Mouse (Mus musculus): ENCODE results near the gene Dolpp1. TPM values are rescaled to one million over a fixed set of nuclear protein-coding genes. Genes with fewer than 3 reads are reported as not detected.

The Dolpp1 gene
- total and polyA plus RNA-seq, 2 experiments from 2014 or later = 44.7 to 92.4 TPM

GRCm38 (mm10) chr2:30363773-30364650 is 28.0 kb upstream of the Dolpp1 start, which contains the start of gene Miga2:
TSS of gene Miga2 (plus strand) at chr2:30364233.
- peak within 1 kb of the TSS; percentile 64 for H3K4me3 ChIP-seq (ENCODE audit: low read depth, low read length)
- WGBS = under 1% methylated on average over 54 of the region's 54 CpGs

GRCm38 (mm10) chr2:30365281-30366069 is 26.6 kb upstream of the Dolpp1 start:
- H3K9me3 ChIP-seq (ENCODE audit: low read length) = no peaks in the 10 kb centered on the region
- H3K27ac ChIP-seq (ENCODE audit: low read depth, low read length) = no peak overlapping the region
- TF ChIP-seq CTCF (IDR thresholded peaks at IDR 0.05; ENCODE audit: low read depth) = no peak
- peaks cover 6% of the 10 kb centered on the region for H3K4me1 ChIP-seq (ENCODE audit: insufficient read depth)
- H3K27me3 ChIP-seq (ENCODE audit: insufficient read depth, low read length) = no peaks in the 10 kb centered on the region
- WGBS = 87% methylated on average over 2 of the region's 2 CpGs
- no peak overlapping the region for H3K4me3 ChIP-seq (ENCODE audit: low read depth, low read length)
- H3K36me3 ChIP-seq (ENCODE audit: insufficient read depth) = peaks cover 34% of the 10 kb centered on the region
- DNase-seq (no peak), ATAC-seq (no peak)
- H3K4me2 ChIP-seq (ENCODE audit: low read depth) = peak overlapping the region; percentile 91
- peak overlapping the region; percentile 65 for H3K9ac ChIP-seq

More at GRCm38 (mm10) chr2:30363773-30364650, 28.0 kb upstream of the Dolpp1 start, which contains the start of gene Miga2:
- Histone ChIP-seq H3K36me3 (ENCODE audit: insufficient read depth) (peaks cover 19% of the 10 kb centered on the region), H3K4me1 (ENCODE audit: insufficient read depth) (peaks cover 6% of the 10 kb centered on the region), H3K27ac (ENCODE audit: low read depth, low read length) (0 out of 2 replicates have a peak within 1 kb of the TSS, but pooled peaks have one; percentile 6), H3K27me3 (ENCODE audit: insufficient read depth, low read length) (no peaks in the 10 kb centered on the region), H3K4me2 (ENCODE audit: low read depth) (peak within 1 kb of the TSS; percentile 91), H3K9ac (peak within 1 kb of the TSS; percentile 65), H3K9me3 (ENCODE audit: low read length) (no peaks in the 10 kb centered on the region)
- ATAC-seq = peak; percentile 99
- peak; percentile 99 for DNase-seq
- no peak for TF ChIP-seq CTCF (IDR thresholded peaks at IDR 0.05; ENCODE audit: low read depth)

- 67% methylated on average over 5 of the region's 5 CpGs for WGBS
- DNase-seq (no peak), ATAC-seq (no peak)
These were observed 25.9 kb upstream of the Dolpp1 start for GRCm38 (mm10) chr2:30366203-30366602.

GRCm38 (mm10) chr2:30371544-30371943 is 20.5 kb upstream of the Dolpp1 start:
- Histone ChIP-seq H3K4me3 (ENCODE audit: low read depth, low read length) (no peak overlapping the region), H3K4me2 (ENCODE audit: low read depth) (no peak overlapping the region), H3K36me3 (ENCODE audit: insufficient read depth) (peaks cover 77% of the 10 kb centered on the region), H3K9me3 (ENCODE audit: low read length) (no peaks in the 10 kb centered on the region), H3K27me3 (ENCODE audit: insufficient read depth, low read length) (no peaks in the 10 kb centered on the region), H3K27ac (ENCODE audit: low read depth, low read length) (no peak overlapping the region), H3K4me1 (ENCODE audit: insufficient read depth) (no peaks in the 10 kb centered on the region), H3K9ac (no peak overlapping the region)
- DNase-seq (no peak), ATAC-seq (no peak)
- WGBS = 98% methylated on average over 8 of the region's 8 CpGs
- TF ChIP-seq CTCF (IDR thresholded peaks at IDR 0.05; ENCODE audit: low read depth) = no peak

More at GRCm38 (mm10) chr2:30366203-30366602, 25.9 kb upstream of the Dolpp1 start:
- TF ChIP-seq CTCF (IDR thresholded peaks at IDR 0.05; ENCODE audit: low read depth) = no peak
- H3K9me3 ChIP-seq (ENCODE audit: low read length) = no peaks in the 10 kb centered on the region
- peaks cover 41% of the 10 kb centered on the region for H3K36me3 ChIP-seq (ENCODE audit: insufficient read depth)
- no peak overlapping the region for H3K9ac ChIP-seq
- H3K4me2 ChIP-seq (ENCODE audit: low read depth) = no peak overlapping the region
- H3K4me3 ChIP-seq (ENCODE audit: low read depth, low read length) = no peak overlapping the region
- no peaks in the 10 kb centered on the region for H3K27me3 ChIP-seq (ENCODE audit: insufficient read depth, low read length)
- peaks cover 6% of the 10 kb centered on the region for H3K4me1 ChIP-seq (ENCODE audit: insufficient read depth)
- H3K27ac ChIP-seq (ENCODE audit: low read depth, low read length) = no peak overlapping the region

- Histone ChIP-seq H3K9me3 (ENCODE audit: low read length) (no peaks in the 10 kb centered on the region), H3K36me3 (ENCODE audit: insufficient read depth) (peaks cover 80% of the 10 kb centered on the region), H3K27ac (ENCODE audit: low read depth, low read length) (no peak overlapping the region), H3K4me2 (ENCODE audit: low read depth) (no peak overlapping the region), H3K4me3 (ENCODE audit: low read depth, low read length) (no peak overlapping the region), H3K27me3 (ENCODE audit: insufficient read depth, low read length) (no peaks in the 10 kb centered on the region), H3K4me1 (ENCODE audit: insufficient read depth) (no peaks in the 10 kb centered on the region), H3K9ac (no peak overlapping the region)
- DNase-seq (no peak), ATAC-seq (no peak)
- WGBS = 98% methylated on average over 5 of the region's 5 CpGs
- TF ChIP-seq CTCF (IDR thresholded peaks at IDR 0.05; ENCODE audit: low read depth) = no peak
These were observed 19.3 kb upstream of the Dolpp1 start for GRCm38 (mm10) chr2:30372726-30373125.

GRCm38 (mm10) chr2:30375893-30376292 is 16.2 kb upstream of the Dolpp1 start:
- no peak for ATAC-seq
- DNase-seq = no peak
- no peaks in the 10 kb centered on the region for H3K27me3 ChIP-seq (ENCODE audit: insufficient read depth, low read length)
- no peak for TF ChIP-seq CTCF (IDR thresholded peaks at IDR 0.05; ENCODE audit: low read depth)
- peaks cover 69% of the 10 kb centered on the region for H3K36me3 ChIP-seq (ENCODE audit: insufficient read depth)
- H3K4me2 ChIP-seq (ENCODE audit: low read depth) = no peak overlapping the region
- H3K4me3 ChIP-seq (ENCODE audit: low read depth, low read length) = no peak overlapping the region
- no peaks in the 10 kb centered on the region for H3K4me1 ChIP-seq (ENCODE audit: insufficient read depth)
- no peaks in the 10 kb centered on the region for H3K9me3 ChIP-seq (ENCODE audit: low read length)
- H3K27ac ChIP-seq (ENCODE audit: low read depth, low read length) = no peak overlapping the region
- H3K9ac ChIP-seq = no peak overlapping the region
- 98% methylated on average over 10 of the region's 10 CpGs for WGBS
